Mouse (Mus musculus) bone marrow, adult 2 months (tissue): Measurements from ENCODE around the gene Fam19a5.

Experiments
- CTCF ChIP-seq: fragments of 200-500 bp; IDR thresholded peaks from 2 replicates; pipeline ENCODE4 v1.5.1; 2011; ENCODE audit warnings: low read length, control low read depth; ENCODE audit not compliant: control insufficient read depth, insufficient read depth
- POLR2A ChIP-seq: fragments of 200-500 bp; IDR thresholded peaks from 2 replicates; pipeline ENCODE4 v1.6.1; 2011; ENCODE audit warnings: low read depth, mild to moderate bottlenecking, control low read depth, low read length, borderline replicate concordance; ENCODE audit not compliant: control insufficient read depth

DNA sequence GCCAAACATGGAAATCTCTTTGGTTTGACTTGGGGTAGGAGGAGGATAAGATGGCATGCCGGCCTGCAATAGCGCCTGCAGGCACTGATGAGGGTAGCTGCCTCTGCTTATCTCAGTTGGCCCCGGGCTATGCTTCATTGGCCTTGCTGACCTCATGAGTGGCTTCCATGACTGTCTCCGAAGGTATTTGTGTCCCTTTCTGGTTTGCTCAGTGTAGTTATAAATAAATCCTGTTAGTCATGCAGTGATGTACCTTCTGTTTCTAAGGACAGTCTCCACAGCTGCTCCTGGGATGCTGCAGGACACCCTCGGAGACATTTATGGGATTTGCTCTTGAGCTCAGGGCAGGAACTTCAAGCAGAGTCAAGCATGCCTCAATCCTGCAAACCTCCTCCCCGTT is 115.6 kb downstream of the Fam19a5 start:
- no peak for TF ChIP-seq POLR2A
- TF ChIP-seq CTCF: no peak
